Mouse (Mus musculus) ES-Bruce4 (cell line): ENCODE data around the gene Otulin.

Experiments used
- CTCF ChIP-seq: IDR thresholded peaks from one replicate; pipeline ENCODE4 v1.8.1; 2011; ENCODE audit warnings: low read depth, low read length
- EP300 ChIP-seq: IDR thresholded peaks from 2 replicates; pipeline ENCODE4 v1.6.1; 2011; ENCODE audit warnings: low read depth, low read length; ENCODE audit not compliant: insufficient read depth
- POLR2A ChIP-seq: IDR thresholded peaks from one replicate; pipeline ENCODE4 v1.8.1; 2011; ENCODE audit warnings: low read length; ENCODE audit not compliant: insufficient read depth

DNA sequence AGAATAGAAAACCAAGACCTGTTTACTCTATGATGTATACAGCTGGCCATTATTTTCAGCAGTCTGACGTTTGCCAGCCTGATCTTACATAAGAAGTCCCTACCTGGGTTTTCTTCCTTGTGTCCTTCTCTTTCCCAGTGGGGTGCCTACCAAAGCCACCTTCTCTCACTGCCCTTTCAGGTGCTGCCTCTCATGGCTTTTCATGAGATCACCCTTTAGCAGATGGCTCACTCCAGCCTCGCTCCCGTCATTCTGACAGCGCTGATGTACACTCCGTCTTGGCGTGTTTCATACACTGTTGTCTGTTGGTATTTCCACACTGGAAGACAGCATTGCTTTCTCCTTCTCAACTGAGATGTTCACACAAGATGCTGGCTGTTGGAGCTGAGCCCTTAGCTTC is 46.9 kb downstream of the Otulin start:
- TF ChIP-seq POLR2A (no peak), CTCF (no peak), EP300 (no peak)
